In genomic region chr7:109326813-109327212, GRCm38 (mm10) we compare ENCODE assay signal across 17 mouse cellular contexts.
A peak's percentile ranks its signal among the peaks of the same experiment; 100 is the strongest.
DNase-seq lines count a peak whose midpoint lies in the region; ATAC-seq lines count a peak whose summit lies in the region.
"Had no signal": no experiment of that assay in that cellular context is flagged by ENCODE, and none has a peak within 500 bp of the region (broad histone marks: within the 10 kb centered on the region; RNA-seq: fewer than 3 reads in every experiment).

No protein-coding gene starts in this region.

- H3K27me3 ChIP-seq in midbrain, embryonic 11.5 days (ENCODE audit: control insufficient read depth, insufficient read depth, low read length), result no peaks in the 10 kb centered on the region
- no peaks in the 10 kb centered on the region for H3K27me3 ChIP-seq in midbrain, embryonic 15.5 days (replicated peaks)
- H3K27me3 ChIP-seq: midbrain, embryonic 12.5 days had no signal

- H3K9me3 ChIP-seq in midbrain, embryonic 11.5 days (ENCODE audit: control insufficient read depth, low read length), result no peaks in the 10 kb centered on the region
- H3K9me3 ChIP-seq in midbrain, embryonic 15.5 days, result no peaks in the 10 kb centered on the region
- H3K9me3 ChIP-seq: midbrain, embryonic 12.5 days had no signal

- no peak for ATAC-seq in midbrain, embryonic 11.5 days (ENCODE audit: low FRiP score)
- ATAC-seq in midbrain, embryonic 15.5 days (replicated peaks), result no peak; the same call in 1 of the 2 replicates
- ATAC-seq: intestine, postnatal 0 days had no signal

- 81% methylated on average over 4 of the region's 4 CpGs for WGBS in midbrain, embryonic 11.5 days
- WGBS in midbrain, embryonic 15.5 days, result 60% methylated on average over 4 of the region's 4 CpGs

- no peaks in the 10 kb centered on the region for H3K36me3 ChIP-seq in midbrain, embryonic 11.5 days (ENCODE audit: control insufficient read depth, insufficient read depth, low read length)
- H3K36me3 ChIP-seq in midbrain, embryonic 15.5 days (replicated peaks), result no peaks in the 10 kb centered on the region
- H3K36me3 ChIP-seq: midbrain, embryonic 12.5 days had no signal

- H3K4me2 ChIP-seq in midbrain, embryonic 11.5 days, result no peak overlapping the region
- no peak overlapping the region for H3K4me2 ChIP-seq in midbrain, embryonic 15.5 days
- H3K4me2 ChIP-seq: midbrain, embryonic 12.5 days had no signal

- peak; percentile 49 for DNase-seq in midbrain, embryonic 11.5 days (ENCODE audit: low spot score, missing footprints)
- peak; percentile 79 for DNase-seq in cerebellum, adult 11-12 months
- DNase-seq in cerebellum, postnatal 25 days, result peak; percentile 73 to 81
- peak; percentile 18 for DNase-seq in layer of hippocampus, adult 9-11 months
- DNase-seq in adrenal gland, adult 18-20 months (ENCODE audit: low spot score in 2 of 2), result no peak
- no peak for DNase-seq in T-cell, adult 2 months (ENCODE audit: low spot score)
- DNase-seq in kidney, adult 8-10 months, result no peak
- DNase-seq: embryo, embryonic 11 days; kidney, postnatal 25 days; lung, postnatal 14 days; right cerebral cortex, adult 18-20 months; spleen, adult 18-20 months; thymus, postnatal 25 days had no signal

- H3K4me3 ChIP-seq in midbrain, embryonic 11.5 days (ENCODE audit: low read depth, low read length), result no peak overlapping the region
- H3K4me3 ChIP-seq in midbrain, embryonic 15.5 days, result no peak overlapping the region
- H3K4me3 ChIP-seq: midbrain, embryonic 12.5 days had no signal

- no peak overlapping the region for H3K9ac ChIP-seq in midbrain, embryonic 11.5 days (ENCODE audit: low read length)
- H3K9ac ChIP-seq in midbrain, embryonic 15.5 days, result no peak overlapping the region
- H3K9ac ChIP-seq: liver, embryonic 14.5 days; midbrain, embryonic 12.5 days had no signal

- no peak overlapping the region for H3K27ac ChIP-seq in midbrain, embryonic 11.5 days (ENCODE audit: low read depth, low read length)
- no peak overlapping the region for H3K27ac ChIP-seq in midbrain, embryonic 15.5 days
- H3K27ac ChIP-seq: liver, embryonic 14.5 days; midbrain, embryonic 12.5 days had no signal

- no peaks in the 10 kb centered on the region for H3K4me1 ChIP-seq in midbrain, embryonic 11.5 days (ENCODE audit: control insufficient read depth, insufficient read depth, low read length)
- no peaks in the 10 kb centered on the region for H3K4me1 ChIP-seq in midbrain, embryonic 15.5 days

Comparison
In these comparisons a context has a peak if more than half of its experiments do, and no peak if none do; other contexts are left out.
1. DNase-seq: peak in midbrain, embryonic 11.5 days (single experiment), cerebellum, adult 11-12 months (single experiment), cerebellum, postnatal 25 days (2 of 2) and layer of hippocampus, adult 9-11 months (single experiment); none in adrenal gland, adult 18-20 months (0 of 2), T-cell, adult 2 months (single experiment) and kidney, adult 8-10 months (0 of 2).